Mouse (Mus musculus) liver, adult 2 months (tissue): ENCODE measurements around the gene Itpr2. TPM values are rescaled to one million over a fixed set of nuclear protein-coding genes. Genes with fewer than 3 reads are reported as not detected.

Experiments
- DNase-seq: peaks from one replicate; pipeline ENCODE4 v3.0.0-alpha.2; 2011; ENCODE audit warnings: low read depth, low spot score; ENCODE audit errors: extremely low read depth
- H3K27ac ChIP-seq: fragments of 200-500 bp; replicated peaks from 2 replicates; pipeline ENCODE4 v1.5.1; 2012; ENCODE audit warnings: low read depth, mild to moderate bottlenecking, control low read depth, inconsistent platforms, low read length; ENCODE audit not compliant: insufficient read depth
- H3K27me3 ChIP-seq: fragments of 200-500 bp; 2 replicates; pipeline ENCODE4 v1.6.1; 2012; ENCODE audit warnings: mild to moderate bottlenecking, moderate library complexity, low read length, inconsistent platforms; ENCODE audit not compliant: control insufficient read depth, insufficient read depth
- H3K36me3 ChIP-seq: fragments of 200-500 bp; 2 replicates; pipeline ENCODE4 v1.6.1; 2012; ENCODE audit warnings: low read length, inconsistent platforms; ENCODE audit not compliant: control insufficient read depth, insufficient read depth
- H3K4me1 ChIP-seq: fragments of 200-500 bp; 2 replicates; pipeline ENCODE4 v1.6.1; 2011; ENCODE audit warnings: low read length; ENCODE audit not compliant: control insufficient read depth, insufficient read depth
- H3K4me3 ChIP-seq: fragments of 200-500 bp; 2 replicates; pipeline ENCODE4 v1.5.1; 2011; ENCODE audit warnings: low read depth, mild to moderate bottlenecking, control low read depth, low read length, moderate library complexity; ENCODE audit not compliant: insufficient read depth
- H3K79me2 ChIP-seq: fragments of 200-500 bp; 2 replicates; pipeline ENCODE4 v1.6.1; 2012; ENCODE audit warnings: inconsistent platforms, mild to moderate bottlenecking, low read length, moderate library complexity; ENCODE audit not compliant: control insufficient read depth, insufficient read depth
- H3K9ac ChIP-seq: fragments of 200-500 bp; 2 replicates; pipeline ENCODE4 v1.6.1; 2012; ENCODE audit warnings: low read depth, mild to moderate bottlenecking, control low read depth, inconsistent platforms, low read length
- CTCF ChIP-seq: fragments of 200-500 bp; IDR thresholded peaks from 2 replicates; pipeline ENCODE4 v1.5.1; 2011; ENCODE audit warnings: low read depth, low read length, control low read depth
- POLR2A ChIP-seq: fragments of 200-500 bp; IDR thresholded peaks from 2 replicates; pipeline ENCODE4 v1.6.1; 2011; ENCODE audit warnings: low read length, control low read depth; ENCODE audit not compliant: insufficient read depth; ENCODE audit errors: extremely low read depth
- WGBS: fragments of 180-500 bp; shearing (Covaris S2); methylation state at CpG from one replicate; pipeline ENCODE4 v1.1.7; 2018; 5-methylcytosine and 5-hydroxymethylcytosine counted together
- polyA plus RNA-seq: library from polyadenylated mRNA; depleted of rRNA; stranded (reverse); fragments of >200 nt; gene quantifications from 2 replicates; pipeline ENCODE4 v1.2.3, GENCODE M21; 2012
- total RNA-seq: library from RNA; depleted of rRNA; stranded (reverse); fragments of >200 nt; gene quantifications from 2 replicates; pipeline ENCODE4 v1.2.3, GENCODE M21; 2014

The Itpr2 gene
- total and polyA plus RNA-seq, 2 experiments = 9.5 to 22.9 TPM

- WGBS = 87% methylated on average over 3 of the region's 3 CpGs
- H3K27me3 ChIP-seq = no peaks in the 10 kb centered on the region
Measured at GRCm38 (mm10) chr6:146498416-146498815, 3.6 kb downstream of the Itpr2 start.

GRCm38 (mm10) chr6:146497866-146498265 is 4.2 kb downstream of the Itpr2 start:
- Histone ChIP-seq H3K4me3 (no peak overlapping the region), H3K27ac (no peak overlapping the region), H3K36me3 (no peaks in the 10 kb centered on the region), H3K4me1 (peaks cover 20% of the 10 kb centered on the region), H3K79me2 (peaks cover 26% of the 10 kb centered on the region), H3K9ac (no peak overlapping the region), H3K27me3 (no peaks in the 10 kb centered on the region)
- no peak for DNase-seq
- TF ChIP-seq CTCF (no peak), POLR2A (no peak)
- 74% methylated on average over 4 of the region's 4 CpGs for WGBS

More at GRCm38 (mm10) chr6:146498416-146498815, 3.6 kb downstream of the Itpr2 start:
- no peak overlapping the region for H3K4me3 ChIP-seq
- no peak overlapping the region for H3K27ac ChIP-seq
- peaks cover 16% of the 10 kb centered on the region for H3K4me1 ChIP-seq
- TF ChIP-seq POLR2A = no peak
- TF ChIP-seq CTCF = no peak
- no peak overlapping the region for H3K9ac ChIP-seq
- no peaks in the 10 kb centered on the region for H3K36me3 ChIP-seq
- DNase-seq = no peak
- peaks cover 22% of the 10 kb centered on the region for H3K79me2 ChIP-seq

- Histone ChIP-seq H3K4me1 (peaks cover 22% of the 10 kb centered on the region), H3K4me3 (no peak overlapping the region), H3K27me3 (no peaks in the 10 kb centered on the region), H3K79me2 (peaks cover 26% of the 10 kb centered on the region), H3K9ac (no peak overlapping the region), H3K36me3 (no peaks in the 10 kb centered on the region), H3K27ac (no peak overlapping the region)
- no peak for DNase-seq
- WGBS = 89% methylated on average over 3 of the region's 3 CpGs
- TF ChIP-seq POLR2A (no peak), CTCF (no peak)
Measured at GRCm38 (mm10) chr6:146497435-146497834, 4.6 kb downstream of the Itpr2 start.

- Histone ChIP-seq H3K9ac (no peak overlapping the region), H3K4me3 (no peak overlapping the region), H3K27ac (0 out of 2 replicates have a peak overlapping the region, but pooled peaks have one; percentile 10), H3K36me3 (no peaks in the 10 kb centered on the region), H3K79me2 (peaks cover 31% of the 10 kb centered on the region), H3K4me1 (peaks cover 30% of the 10 kb centered on the region), H3K27me3 (no peaks in the 10 kb centered on the region)
- 20% methylated on average over 2 of the region's 2 CpGs for WGBS
- TF ChIP-seq POLR2A = no peak
- TF ChIP-seq CTCF = no peak
- peak; percentile 87 for DNase-seq
Measured at GRCm38 (mm10) chr6:146491680-146492079, 10.3 kb downstream of the Itpr2 start.

- peak; percentile 40 for DNase-seq
- peaks cover 30% of the 10 kb centered on the region for H3K79me2 ChIP-seq
- H3K9ac ChIP-seq = no peak overlapping the region
- no peak overlapping the region for H3K4me3 ChIP-seq
- 87% methylated on average over 9 of the region's 9 CpGs for WGBS
- no peak overlapping the region for H3K27ac ChIP-seq
- H3K36me3 ChIP-seq = no peaks in the 10 kb centered on the region
- peaks cover 28% of the 10 kb centered on the region for H3K4me1 ChIP-seq
- no peak for TF ChIP-seq CTCF
- no peak for TF ChIP-seq POLR2A
- H3K27me3 ChIP-seq = no peaks in the 10 kb centered on the region
Measured at GRCm38 (mm10) chr6:146490416-146490960, 11.5 kb downstream of the Itpr2 start.

- Histone ChIP-seq H3K27me3 (no peaks in the 10 kb centered on the region), H3K79me2 (peaks cover 25% of the 10 kb centered on the region), H3K4me3 (no peak overlapping the region), H3K36me3 (no peaks in the 10 kb centered on the region), H3K4me1 (peaks cover 28% of the 10 kb centered on the region), H3K9ac (no peak overlapping the region), H3K27ac (no peak overlapping the region)
- 88% methylated on average over 6 of the region's 6 CpGs for WGBS
- DNase-seq = no peak
- TF ChIP-seq CTCF = no peak
- no peak for TF ChIP-seq POLR2A
Measured at GRCm38 (mm10) chr6:146489841-146490240, 12.2 kb downstream of the Itpr2 start.
